Mouse (Mus musculus) forebrain, embryonic 14.5 days (tissue): Measurements from ENCODE around the gene Ppm1b. TPM values are rescaled to one million over a fixed set of nuclear protein-coding genes. Genes with fewer than 3 reads are reported as not detected.
A peak's percentile ranks its signal among the peaks of the same experiment; 100 is the strongest.

ENCODE experiments used
- ATAC-seq: fragments of 200-750 bp; cut with Nextera tagmentation; 2 replicates; pipeline ENCODE4 v1.8.0; 2017; ENCODE audit warnings: mild to moderate bottlenecking, moderate library complexity
- DNase-seq: peaks from one replicate; pipeline ENCODE4 v3.0.0-alpha.2; 2015; ENCODE audit warnings: low spot score
- H3K27ac ChIP-seq: fragments of 300-500 bp; sonication (generic); 2 replicates; pipeline ENCODE4 v1.5.1; 2014; ENCODE audit warnings: low read depth, mild to moderate bottlenecking, control low read depth, low read length, moderate library complexity
- H3K27me3 ChIP-seq: fragments of 300-500 bp; sonication (generic); replicated peaks from 2 replicates; pipeline ENCODE4 v1.6.1; 2014; ENCODE audit warnings: low read length, control low read depth, mixed read lengths; ENCODE audit not compliant: control insufficient read depth, insufficient read depth
- H3K36me3 ChIP-seq: fragments of 300-500 bp; sonication (generic); 2 replicates; pipeline ENCODE4 v1.6.1; 2014; ENCODE audit warnings: low read length, control low read depth; ENCODE audit not compliant: control insufficient read depth, insufficient read depth
- H3K4me1 ChIP-seq: fragments of 300-500 bp; sonication (generic); 2 replicates; pipeline ENCODE4 v1.6.1; 2014; ENCODE audit warnings: antibody characterized with exemption, low read length, control low read depth; ENCODE audit not compliant: control insufficient read depth, insufficient read depth
- H3K4me2 ChIP-seq: fragments of 300-500 bp; sonication (generic); 2 replicates; pipeline ENCODE4 v1.6.1; 2014; ENCODE audit warnings: mild to moderate bottlenecking, control low read depth, low read length
- H3K4me3 ChIP-seq: fragments of 300-500 bp; sonication (generic); 2 replicates; pipeline ENCODE4 v1.5.1; 2014; ENCODE audit warnings: low read depth, low read length, control low read depth
- H3K9ac ChIP-seq: fragments of 300-500 bp; sonication (generic); 2 replicates; pipeline ENCODE4 v1.6.1; 2014; ENCODE audit warnings: mild to moderate bottlenecking, low read length, control low read depth, moderate library complexity
- H3K9me3 ChIP-seq: fragments of 300-500 bp; sonication (generic); replicated peaks from 2 replicates; pipeline ENCODE4 v1.6.1; 2016; ENCODE audit warnings: low read length, control low read depth, mixed read lengths; ENCODE audit not compliant: control insufficient read depth
- WGBS: fragments of 180-500 bp; shearing (Covaris S2); extraction: QIAGEN DNeasy Blood & Tissue Kit; methylation state at CpG from one replicate; pipeline ENCODE4 v1.1.7; 2014; 5-methylcytosine and 5-hydroxymethylcytosine counted together
- polyA plus RNA-seq: library from polyadenylated mRNA; unstranded; fragments of >200 nt; fragmentation: Nextera tagmentation; extraction: Ambion mirVana; gene quantifications from 2 replicates; pipeline ENCODE4 v1.2.1, GENCODE M21; 2014

The Ppm1b gene
- polyA plus RNA-seq, 1 experiment from 2014 or later = 73.9 TPM

GRCm38 (mm10) chr17:85045160-85045559 lies 88.6 kb downstream of the Ppm1b start:
- Histone ChIP-seq H3K27me3 (no peaks in the 10 kb centered on the region), H3K27ac (no peak overlapping the region), H3K36me3 (no peaks in the 10 kb centered on the region), H3K4me2 (no peak overlapping the region), H3K4me3 (no peak overlapping the region), H3K9ac (no peak overlapping the region), H3K9me3 (no peaks in the 10 kb centered on the region), H3K4me1 (no peaks in the 10 kb centered on the region)
- 86% methylated on average over 12 of the region's 12 CpGs for WGBS
- DNase-seq (no peak), ATAC-seq (no peak)

GRCm38 (mm10) chr17:85048379-85048778 lies 91.8 kb downstream of the Ppm1b start:
- Histone ChIP-seq H3K27me3 (no peaks in the 10 kb centered on the region), H3K4me3 (no peak overlapping the region), H3K36me3 (no peaks in the 10 kb centered on the region), H3K4me1 (no peaks in the 10 kb centered on the region), H3K9me3 (no peaks in the 10 kb centered on the region), H3K9ac (no peak overlapping the region), H3K27ac (no peak overlapping the region), H3K4me2 (no peak overlapping the region)
- 92% methylated on average over 5 of the region's 5 CpGs for WGBS
- no peak for DNase-seq
- ATAC-seq = no peak

GRCm38 (mm10) chr17:85058276-85058675 lies 101.7 kb downstream of the Ppm1b start:
- ATAC-seq = no peak
- Histone ChIP-seq H3K9me3 (no peaks in the 10 kb centered on the region), H3K4me3 (no peak overlapping the region), H3K36me3 (peaks cover 8% of the 10 kb centered on the region), H3K9ac (no peak overlapping the region), H3K27me3 (no peaks in the 10 kb centered on the region), H3K4me2 (no peak overlapping the region), H3K27ac (no peak overlapping the region), H3K4me1 (no peaks in the 10 kb centered on the region)
- DNase-seq = no peak
- 84% methylated on average over 7 of the region's 7 CpGs for WGBS

- Histone ChIP-seq H3K4me1 (no peaks in the 10 kb centered on the region), H3K9ac (no peak overlapping the region), H3K4me3 (no peak overlapping the region), H3K4me2 (no peak overlapping the region), H3K27ac (no peak overlapping the region), H3K27me3 (no peaks in the 10 kb centered on the region), H3K36me3 (peaks cover 17% of the 10 kb centered on the region), H3K9me3 (no peaks in the 10 kb centered on the region)
- DNase-seq = no peak
- 93% methylated on average over 6 of the region's 6 CpGs for WGBS
- no peak for ATAC-seq
These were observed 102.6 kb downstream of the Ppm1b start for GRCm38 (mm10) chr17:85059136-85059535.

- Histone ChIP-seq H3K36me3 (peaks cover 57% of the 10 kb centered on the region), H3K9ac (no peak overlapping the region), H3K4me2 (no peak overlapping the region), H3K4me3 (no peak overlapping the region), H3K4me1 (no peaks in the 10 kb centered on the region), H3K27ac (no peak overlapping the region), H3K9me3 (no peaks in the 10 kb centered on the region), H3K27me3 (no peaks in the 10 kb centered on the region)
- ATAC-seq = no peak
- WGBS = 95% methylated on average over 7 of the region's 7 CpGs
- DNase-seq = no peak
These were observed 107.0 kb downstream of the Ppm1b start for GRCm38 (mm10) chr17:85063560-85063959.

- 0 out of 2 replicates have a peak, but pooled peaks cover 1% of the 10 kb centered on the region for H3K4me1 ChIP-seq
- DNase-seq (no peak), ATAC-seq (no peak)
- H3K9ac ChIP-seq = no peak overlapping the region
- H3K9me3 ChIP-seq = no peaks in the 10 kb centered on the region
- WGBS = 94% methylated on average over 7 of the region's 7 CpGs
- no peak overlapping the region for H3K27ac ChIP-seq
- H3K4me3 ChIP-seq = no peak overlapping the region
- H3K36me3 ChIP-seq = peaks cover 86% of the 10 kb centered on the region
- no peaks in the 10 kb centered on the region for H3K27me3 ChIP-seq
- no peak overlapping the region for H3K4me2 ChIP-seq
These were observed 110.8 kb downstream of the Ppm1b start for GRCm38 (mm10) chr17:85067331-85067730.

- no peaks in the 10 kb centered on the region for H3K9me3 ChIP-seq
- H3K36me3 ChIP-seq = peaks cover 69% of the 10 kb centered on the region
- no peaks in the 10 kb centered on the region for H3K27me3 ChIP-seq
- H3K4me1 ChIP-seq = peaks cover 6% of the 10 kb centered on the region
- DNase-seq = no peak
- ATAC-seq = no peak
- no peak overlapping the region for H3K27ac ChIP-seq
- no peak overlapping the region for H3K4me3 ChIP-seq
- no peak overlapping the region for H3K9ac ChIP-seq
- no peak overlapping the region for H3K4me2 ChIP-seq
- 90% methylated on average over 6 of the region's 6 CpGs for WGBS
These were observed 114.1 kb downstream of the Ppm1b start for GRCm38 (mm10) chr17:85070658-85071057.

- H3K36me3 ChIP-seq = peaks cover 69% of the 10 kb centered on the region
- no peak for ATAC-seq
- no peaks in the 10 kb centered on the region for H3K27me3 ChIP-seq
- 87% methylated on average over 8 of the region's 8 CpGs for WGBS
- peaks cover 6% of the 10 kb centered on the region for H3K4me1 ChIP-seq
- H3K4me3 ChIP-seq = no peak overlapping the region
- DNase-seq = no peak
- H3K4me2 ChIP-seq = no peak overlapping the region
- H3K27ac ChIP-seq = no peak overlapping the region
- H3K9me3 ChIP-seq = no peaks in the 10 kb centered on the region
- no peak overlapping the region for H3K9ac ChIP-seq
These were observed 114.7 kb downstream of the Ppm1b start for GRCm38 (mm10) chr17:85071088-85071775.

- no peaks in the 10 kb centered on the region for H3K27me3 ChIP-seq
- peaks cover 6% of the 10 kb centered on the region for H3K4me1 ChIP-seq
- H3K9ac ChIP-seq = peak overlapping the region; percentile 21; the same call in 1 of the 2 replicates
- no peak overlapping the region for H3K4me3 ChIP-seq
- no peak overlapping the region for H3K27ac ChIP-seq
- H3K36me3 ChIP-seq = peaks cover 61% of the 10 kb centered on the region
- DNase-seq (peak; percentile 55), ATAC-seq (peak; percentile 55)
- H3K9me3 ChIP-seq = no peaks in the 10 kb centered on the region
- WGBS = 13% methylated on average over 11 of the region's 11 CpGs
- peak overlapping the region; percentile 24; the same call in 1 of the 2 replicates for H3K4me2 ChIP-seq
These were observed 115.8 kb downstream of the Ppm1b start for GRCm38 (mm10) chr17:85072383-85072782.
